Mouse (Mus musculus) MEL (cell line): Measurements from ENCODE around the gene Ssu2.

Experiments used
- CHD2 ChIP-seq: IDR thresholded peaks from 2 replicates; pipeline ENCODE4 v1.6.1; 2011; ENCODE audit warnings: low read length, improper control_type of control experiment
- CTCF ChIP-seq, 3 experiments: IDR thresholded peaks in 2 of 3; conservative IDR thresholded peaks in 1 of 3; 2 replicates each; pipeline ENCODE4 v1.5.1; 2011 to 2012; ENCODE audit warnings: low read length in 3 of 3, low read depth in 2 of 3, mild to moderate bottlenecking in 2 of 3, improper control_type of control experiment in 1 of 3, inconsistent platforms in 1 of 3, mixed read lengths in 1 of 3, moderate library complexity in 1 of 3; ENCODE audit not compliant: control insufficient read depth in 1 of 3, insufficient read depth in 1 of 3, poor library complexity in 1 of 3, severe bottlenecking in 1 of 3
- GATA1 ChIP-seq: IDR thresholded peaks from 2 replicates; pipeline ENCODE4 v1.6.1; 2011; ENCODE audit warnings: low read depth, low read length, improper control_type of control experiment
- HCFC1 ChIP-seq: IDR thresholded peaks from 2 replicates; pipeline ENCODE4 v1.6.1; 2012; ENCODE audit warnings: low read depth, mild to moderate bottlenecking, inconsistent platforms, low read length, improper control_type of control experiment, moderate library complexity
- MAX ChIP-seq: IDR thresholded peaks from 2 replicates; pipeline ENCODE4 v1.6.1; 2011; ENCODE audit warnings: low read length, improper control_type of control experiment
- MAZ ChIP-seq: IDR thresholded peaks from 2 replicates; pipeline ENCODE4 v1.6.1; 2012; ENCODE audit warnings: low read depth, mild to moderate bottlenecking, inconsistent platforms, low read length, improper control_type of control experiment
- POLR2A ChIP-seq, 2 experiments: IDR thresholded peaks; 2 replicates each; pipeline ENCODE4 v1.6.1; 2011 to 2012; ENCODE audit warnings: low read length in 2 of 2, mild to moderate bottlenecking in 2 of 2, control low read depth in 1 of 2, improper control_type of control experiment in 1 of 2, low read depth in 1 of 2, moderate library complexity in 1 of 2; ENCODE audit not compliant: control insufficient read depth in 1 of 2, insufficient read depth in 1 of 2, poor library complexity in 1 of 2
- SMC3 ChIP-seq: IDR thresholded peaks from 2 replicates; pipeline ENCODE4 v1.6.1; 2011; ENCODE audit warnings: low read depth, low read length, improper control_type of control experiment
- USF1 ChIP-seq: IDR thresholded peaks from 2 replicates; pipeline ENCODE4 v1.6.1; 2014; ENCODE audit warnings: low read depth, mild to moderate bottlenecking, inconsistent platforms, low read length, improper control_type of control experiment, moderate library complexity
- USF2 ChIP-seq, 2 experiments: IDR thresholded peaks; 2 replicates each; pipeline ENCODE4 v1.6.1; 2011 to 2012; ENCODE audit warnings: improper control_type of control experiment in 2 of 2, low read length in 2 of 2, borderline replicate concordance in 1 of 2, inconsistent platforms in 1 of 2, low read depth in 1 of 2, mild to moderate bottlenecking in 1 of 2; ENCODE audit not compliant: insufficient read depth in 1 of 2

- no peak for TF ChIP-seq SMC3
- no peak for TF ChIP-seq GATA1
- no peak for TF ChIP-seq CHD2
- TF ChIP-seq POLR2A (IDR thresholded peaks at IDR 0.05; ENCODE audit: control insufficient read depth in 1 of 2, insufficient read depth in 1 of 2, low read depth in 1 of 2, low read length in 2 of 2, poor library complexity in 1 of 2) = no peak
- TF ChIP-seq USF1 = no peak
- no peak for TF ChIP-seq CTCF (IDR thresholded peaks at IDR 0.05 in 2 of 3, conservative IDR thresholded peaks at IDR 0.05 in 1 of 3; ENCODE audit: control insufficient read depth in 1 of 3, insufficient read depth in 1 of 3, low read depth in 2 of 3, low read length in 3 of 3, poor library complexity in 1 of 3, severe bottlenecking in 1 of 3)
- TF ChIP-seq MAX = no peak
- TF ChIP-seq USF2 (IDR thresholded peaks at IDR 0.05; ENCODE audit: borderline replicate concordance in 1 of 2, insufficient read depth in 1 of 2, low read depth in 1 of 2, low read length in 2 of 2) = no peak
- TF ChIP-seq HCFC1 = no peak
- TF ChIP-seq MAZ = no peak
Observed at GRCm38 (mm10) chr6:112397351-112397750, 9.5 kb upstream of the Ssu2 start.
